Mouse (Mus musculus) left cerebral cortex, adult 2 months (tissue): ENCODE measurements around the gene P2ry4. TPM values are rescaled to one million over a fixed set of nuclear protein-coding genes. Genes with fewer than 3 reads are reported as not detected.

Experiments used
- DNase-seq, 2 experiments: peaks; one replicate each; pipeline ENCODE4 v3.0.0; 2021 to 2022; ENCODE audit warnings: low spot score in 2 of 2, mixed read lengths in 1 of 2; ENCODE audit errors: extremely low spot score in 1 of 2
- H3K27ac ChIP-seq: fragments of 200-600 bp; 2 replicates; pipeline ENCODE4 v1.8.1; 2022
- H3K4me3 ChIP-seq: fragments of 200-600 bp; 2 replicates; pipeline ENCODE4 v1.8.1; 2022
- CTCF ChIP-seq: fragments of 200-600 bp; IDR thresholded peaks from 2 replicates; pipeline ENCODE4 v1.8.1; 2022; ENCODE audit warnings: antibody characterized with exemption, mild to moderate bottlenecking, moderate library complexity
- intact Hi-C: fragments of 180-260 bp; cut with DNase I; formaldehyde crosslinking; loops from one replicate; pipeline ENCODE4 v1.15.1; 2025
- long read RNA-seq, 2 experiments: library from polyadenylated mRNA; stranded (forward); transcript quantifications; one replicate each; pipeline ENCODE4 v2.0.0; 2021; ENCODE audit warnings: borderline mapping rate in 2 of 2
- total RNA-seq, 2 experiments: library from RNA; stranded (reverse); gene quantifications; 2 replicates each; pipeline ENCODE4 v1.2.3; 2021

Gene P2ry4
- not detected for total RNA-seq
- long read RNA-seq, experiment 1, result 0 reads
- long read RNA-seq, experiment 2, result 0 reads

DNA sequence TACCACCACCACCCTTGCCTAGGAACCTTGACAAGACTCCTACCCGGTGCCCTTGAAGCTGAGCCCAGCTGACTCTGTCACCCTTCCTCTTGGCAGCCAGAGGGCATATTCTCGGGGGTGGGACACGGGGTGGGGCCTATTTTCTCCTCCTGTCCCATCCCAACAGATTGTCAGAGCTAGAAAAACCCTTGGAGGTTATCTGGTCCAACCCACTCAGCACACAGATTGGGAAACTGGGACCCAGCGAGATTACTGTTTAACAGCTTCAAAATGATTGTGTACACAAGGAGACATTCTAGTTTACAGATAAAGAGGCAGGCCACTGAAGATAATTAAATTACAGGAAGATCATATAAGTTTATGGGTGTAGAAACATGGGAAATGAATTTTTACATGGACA lies at the start of gene P2ry4:
Gene P2ry4, minus strand, starts transcription at position 79 of the 400 bp plus-strand sequence.
- no peak for DNase-seq
- intact Hi-C loops, result no loop called here
- TF ChIP-seq CTCF, result no peak
- Histone ChIP-seq H3K27ac (no peak within 1 kb of the TSS), H3K4me3 (no peak within 1 kb of the TSS)

DNA sequence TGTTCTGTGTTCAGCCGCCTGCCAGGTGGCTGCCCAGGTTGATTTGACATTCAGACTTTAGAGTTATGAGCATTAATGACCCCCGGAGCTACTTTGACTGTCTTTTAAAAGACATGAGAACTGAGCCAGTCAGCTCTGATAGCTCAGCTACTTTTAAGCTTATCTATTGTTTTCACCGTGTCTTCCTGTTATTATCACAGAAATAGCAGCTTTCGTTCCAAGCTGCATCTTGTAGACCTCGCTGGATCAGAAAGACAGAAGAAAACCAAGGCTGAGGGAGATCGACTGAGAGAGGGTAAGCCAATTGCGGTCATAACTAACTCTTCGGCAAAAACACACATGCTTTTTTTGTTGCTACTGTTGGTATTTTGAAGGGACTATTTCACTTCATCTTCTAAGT lies 43.8 kb upstream of the P2ry4 start:
- DNase-seq, result no peak
- intact Hi-C loops, result no loop called here
- no peak for TF ChIP-seq CTCF
- H3K4me3 ChIP-seq, result no peak overlapping the region
- no peak overlapping the region for H3K27ac ChIP-seq

DNA sequence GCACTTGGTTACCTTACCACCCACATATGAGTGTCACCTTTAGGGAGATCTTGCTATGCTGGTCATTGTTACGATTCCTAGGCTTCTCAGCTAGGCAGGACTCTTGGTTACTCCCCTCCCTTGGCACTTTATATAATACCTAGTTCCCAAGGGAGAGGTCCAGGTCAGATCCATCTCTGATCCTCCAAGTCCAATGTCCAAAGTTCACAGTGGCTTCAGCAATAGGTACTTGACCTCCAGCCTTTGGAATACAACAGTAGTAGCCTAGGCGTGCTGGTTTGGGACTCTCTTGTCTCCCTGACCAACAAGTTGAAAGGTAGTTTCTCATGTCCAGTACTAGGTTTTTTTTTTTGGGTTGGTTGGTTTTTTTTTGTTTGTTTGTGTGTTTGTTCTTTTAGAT lies 34.4 kb upstream of the P2ry4 start:
- intact Hi-C loops, result loop anchor here (10.0 kb wide), 2 partner anchors 106 to 316 kb away; no protein-coding TSS in a partner anchor
- no peak for DNase-seq
- TF ChIP-seq CTCF, result no peak
- H3K4me3 ChIP-seq, result no peak overlapping the region
- no peak overlapping the region for H3K27ac ChIP-seq

DNA sequence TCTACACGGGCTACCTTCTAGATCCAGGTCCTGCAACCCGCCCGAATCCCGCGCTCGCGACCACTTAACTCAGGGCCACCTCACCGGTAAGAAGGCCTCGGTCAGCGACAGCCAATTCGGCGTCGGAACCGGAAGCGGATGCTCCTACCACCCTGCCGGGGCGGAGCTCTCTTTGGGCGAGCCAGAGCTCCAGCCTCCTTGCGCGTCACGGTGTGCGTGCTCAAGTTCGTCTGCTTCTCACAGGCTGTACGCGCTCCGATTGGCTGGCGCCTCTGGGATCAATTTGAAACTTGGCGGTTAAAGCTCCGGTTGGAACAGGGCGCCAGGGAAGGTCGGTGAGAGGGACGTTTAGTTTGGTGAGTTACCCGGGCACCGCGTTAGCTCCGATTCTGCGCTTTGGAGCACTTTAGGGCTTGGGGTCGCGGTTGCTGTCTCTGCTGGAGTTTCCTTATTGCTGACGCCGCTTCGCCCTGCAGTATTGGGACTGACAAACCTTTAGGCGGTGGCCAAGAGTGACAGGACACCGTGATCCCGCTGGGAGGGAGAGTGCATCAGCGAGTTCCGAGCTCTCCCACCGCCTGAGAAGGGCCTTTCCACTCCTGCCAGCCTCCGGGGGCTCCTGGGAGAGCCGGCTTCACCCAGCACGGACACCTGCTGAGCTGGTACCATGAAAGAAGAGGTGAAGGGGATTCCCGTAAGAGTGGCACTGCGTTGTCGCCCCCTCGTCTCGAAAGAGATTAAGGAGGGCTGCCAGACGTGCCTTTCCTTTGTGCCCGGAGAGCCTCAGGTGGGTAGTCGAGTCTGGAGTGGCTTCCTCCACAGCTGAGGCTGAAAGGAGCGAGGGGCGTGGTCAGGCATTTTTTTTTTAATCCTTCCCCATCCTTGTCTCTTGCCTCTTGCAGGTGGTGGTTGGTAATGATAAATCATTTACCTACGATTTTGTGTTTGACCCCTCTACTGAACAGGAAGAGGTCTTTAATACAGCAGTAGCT lies 31.4 kb upstream of the P2ry4 start, which contains the start of gene Pdzd11:
Gene Pdzd11, minus strand, starts transcription at position 767 of the 992 bp plus-strand sequence.
- peak within 1 kb of the TSS; percentile 73 for H3K27ac ChIP-seq
- intact Hi-C loops, result loop anchor here (10.0 kb wide), 2 partner anchors 109 to 319 kb away; no protein-coding TSS in a partner anchor
- TF ChIP-seq CTCF, result no peak
- peak; percentile 79 to 84 for DNase-seq
- H3K4me3 ChIP-seq, result peak within 1 kb of the TSS; percentile 57

DNA sequence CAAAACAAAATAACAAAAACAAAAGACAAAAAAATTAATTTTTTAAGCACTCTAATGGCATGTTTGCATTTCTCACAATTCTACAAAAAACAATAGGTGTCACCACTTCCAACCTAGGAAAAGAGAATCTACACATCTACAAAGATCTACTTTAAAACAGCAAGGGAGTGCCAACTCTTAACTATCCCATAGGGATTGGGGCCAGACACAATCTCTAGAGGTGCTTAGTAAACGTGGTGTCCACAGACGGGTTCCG lies 30.8 kb upstream of the P2ry4 start, which contains the start of gene Kif4:
Gene Kif4, plus strand, starts transcription at position 192 of the 256 bp plus-strand sequence.
- intact Hi-C loops, result loop anchor here (10.0 kb wide), 2 partner anchors 109 to 319 kb away; no protein-coding TSS in a partner anchor
- Histone ChIP-seq H3K4me3 (peak within 1 kb of the TSS; percentile 57), H3K27ac (peak within 1 kb of the TSS; percentile 73)
- no peak for DNase-seq
- no peak for TF ChIP-seq CTCF

DNA sequence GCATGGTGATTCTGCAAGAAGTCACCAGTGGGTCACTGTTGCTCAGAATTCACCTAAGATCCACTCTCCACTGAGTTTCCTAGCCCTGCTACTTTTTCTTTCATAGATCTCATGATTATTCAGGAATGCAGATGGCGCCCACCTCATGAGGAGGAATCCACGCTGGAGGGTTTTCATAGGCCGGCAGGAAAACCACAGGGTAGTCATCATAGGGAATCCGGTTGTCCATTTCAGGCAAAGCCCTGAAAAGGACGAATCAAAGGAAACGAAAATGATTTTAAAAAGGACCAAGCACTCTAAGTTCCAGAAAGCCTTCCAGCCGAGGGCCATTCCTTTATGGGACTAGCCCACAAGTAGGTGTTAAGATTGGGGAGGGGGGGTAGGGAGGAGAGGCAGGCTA lies 30.5 kb upstream of the P2ry4 start:
- intact Hi-C loops, result loop anchor here (10.0 kb wide), 2 partner anchors 110 to 320 kb away; no protein-coding TSS in a partner anchor
- H3K27ac ChIP-seq, result no peak overlapping the region; the same call in 1 of the 2 replicates
- peak overlapping the region; percentile 57 for H3K4me3 ChIP-seq
- TF ChIP-seq CTCF, result no peak
- no peak for DNase-seq

DNA sequence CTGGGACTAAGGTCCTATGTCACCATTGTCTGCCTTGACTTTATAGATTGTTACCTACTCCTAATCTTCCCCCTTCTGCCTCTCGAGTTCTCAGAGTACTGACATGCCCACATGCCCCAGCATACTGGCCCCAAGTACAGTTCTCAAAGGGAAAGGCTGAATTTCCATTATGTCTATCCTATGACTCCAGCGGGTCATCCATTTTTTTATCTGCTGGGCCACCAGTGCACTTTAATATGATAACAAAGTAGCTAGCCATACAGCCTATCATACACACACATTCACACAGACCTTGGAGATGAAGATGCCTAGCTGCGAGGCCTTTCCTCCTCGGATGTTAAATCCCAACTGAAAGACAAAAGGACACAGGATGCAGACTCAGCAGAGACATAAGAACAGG lies 29.6 kb upstream of the P2ry4 start:
- H3K27ac ChIP-seq, result no peak overlapping the region
- no peak for DNase-seq
- intact Hi-C loops, result loop anchor here (10.0 kb wide), 2 partner anchors 111 to 321 kb away; no protein-coding TSS in a partner anchor
- no peak overlapping the region for H3K4me3 ChIP-seq
- no peak for TF ChIP-seq CTCF

DNA sequence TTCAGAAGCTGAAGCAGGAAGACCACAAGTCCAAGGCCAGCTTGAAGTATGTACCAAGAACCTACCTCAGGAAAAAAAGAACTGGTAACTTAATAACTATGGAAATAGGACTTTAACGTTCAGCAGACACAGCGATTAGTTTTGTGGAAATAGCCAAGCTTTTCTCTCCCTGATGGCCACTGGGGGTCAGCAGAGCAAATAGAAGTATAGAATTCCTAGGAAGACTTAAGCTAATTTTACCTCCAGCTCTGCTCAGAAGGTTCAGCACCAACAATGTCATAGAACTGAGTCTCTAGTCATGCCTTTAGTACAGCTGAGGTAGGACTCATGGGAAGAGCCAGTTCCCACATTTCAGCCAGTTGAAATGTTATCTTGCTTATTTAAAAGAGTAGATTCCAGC lies 26.7 kb upstream of the P2ry4 start:
- DNase-seq, result no peak
- intact Hi-C loops, result loop anchor here (10.0 kb wide), 2 partner anchors 113 to 323 kb away; no protein-coding TSS in a partner anchor
- peak; percentile 42 for TF ChIP-seq CTCF

DNA sequence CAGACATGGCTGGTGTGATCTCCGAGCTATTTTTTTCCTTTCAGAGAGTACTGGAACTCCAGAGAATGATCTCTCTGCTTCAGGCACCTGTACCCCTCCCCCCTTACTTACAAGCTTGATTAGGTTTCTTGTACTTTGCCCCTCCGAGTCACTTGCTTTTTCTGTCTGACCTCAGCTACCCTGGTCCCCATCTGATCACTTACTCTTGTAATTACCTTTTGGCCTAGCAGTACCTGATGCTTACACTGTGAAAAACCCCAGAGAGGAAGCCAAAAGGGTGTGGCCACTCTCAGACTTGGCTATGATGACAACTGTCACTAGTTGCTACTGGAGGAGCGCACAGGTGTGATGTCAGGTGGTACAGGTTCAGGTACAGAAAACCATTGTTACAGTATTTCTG lies 23.8 kb upstream of the P2ry4 start:
- Histone ChIP-seq H3K4me3 (no peak overlapping the region), H3K27ac (no peak overlapping the region)
- no peak for TF ChIP-seq CTCF
- intact Hi-C loops, result no loop called here
- DNase-seq, result no peak

More for the DNA sequence above, 26.7 kb upstream of the P2ry4 start:
- H3K27ac ChIP-seq, result no peak overlapping the region
- no peak overlapping the region for H3K4me3 ChIP-seq

DNA sequence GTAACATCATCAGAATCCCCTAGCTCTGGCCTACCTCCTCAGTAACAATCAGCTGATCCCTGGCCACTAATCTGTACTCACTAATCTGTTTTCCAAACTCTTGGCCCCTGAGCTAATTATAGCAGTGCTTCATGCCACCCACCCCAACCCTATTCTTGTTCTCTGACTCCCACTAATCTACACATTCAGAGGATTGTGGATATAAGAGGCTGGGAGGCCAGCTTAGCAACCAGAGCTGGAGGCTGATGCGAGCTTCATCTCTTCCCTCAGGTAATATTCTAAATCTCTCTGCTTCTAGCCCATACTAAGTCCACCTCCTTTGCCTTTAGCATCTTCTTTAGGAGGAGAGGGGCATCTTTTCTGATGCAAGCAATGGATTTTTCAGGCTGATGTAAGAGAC lies 10.6 kb upstream of the P2ry4 start, which contains the start of gene Arr3:
Gene Arr3, plus strand, starts transcription at position 184 of the 400 bp plus-strand sequence.
- intact Hi-C loops, result no loop called here

DNA sequence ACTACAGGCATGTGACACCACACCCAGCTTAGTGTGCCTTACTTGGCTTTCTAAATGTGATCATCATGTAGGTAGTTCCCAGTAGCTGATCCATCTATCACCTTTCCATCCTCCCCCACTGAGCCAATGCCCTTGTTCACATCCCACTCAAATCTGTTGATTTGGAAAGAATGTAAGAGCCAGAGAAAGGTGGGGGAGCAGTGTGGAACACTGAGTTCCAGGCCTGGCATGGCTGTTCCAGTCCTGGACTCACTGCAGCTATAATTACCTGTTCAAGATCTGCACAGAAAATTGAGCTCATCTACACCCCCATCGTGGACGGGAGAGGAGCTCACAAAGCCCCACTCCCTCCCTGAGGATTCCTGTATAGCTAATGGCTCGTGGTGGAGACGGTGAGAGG lies 5.1 kb upstream of the P2ry4 start:
- TF ChIP-seq CTCF, result no peak
- no peak overlapping the region for H3K4me3 ChIP-seq
- peak; percentile 9 to 22 for DNase-seq
- intact Hi-C loops, result no loop called here
- peak overlapping the region; percentile 2; the same call in 1 of the 2 replicates for H3K27ac ChIP-seq

More for the DNA sequence above, 10.6 kb upstream of the P2ry4 start, which contains the start of gene Arr3:
- no peak within 1 kb of the TSS for H3K27ac ChIP-seq
- no peak within 1 kb of the TSS for H3K4me3 ChIP-seq
- no peak for DNase-seq
- no peak for TF ChIP-seq CTCF

DNA sequence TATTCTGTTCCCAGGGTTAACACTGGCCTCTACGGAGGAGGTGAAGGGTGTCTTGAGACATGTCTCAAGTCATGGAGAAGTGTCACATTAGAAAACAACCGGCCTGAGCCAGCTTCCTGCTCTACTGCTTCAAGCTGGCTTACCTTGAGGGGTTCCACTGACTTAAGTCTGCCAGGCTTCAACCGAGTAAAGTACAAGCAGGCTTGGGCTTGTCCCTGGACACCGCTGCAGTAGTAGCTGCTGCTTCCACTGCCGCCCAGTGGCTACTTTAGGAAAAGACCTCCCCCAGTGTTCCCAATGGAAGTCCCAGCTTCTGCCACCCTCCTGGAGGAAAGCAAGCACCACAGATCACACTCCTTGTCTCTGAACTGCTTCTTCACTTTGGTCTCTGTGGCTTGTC lies 2.8 kb upstream of the P2ry4 start:
- intact Hi-C loops, result loop anchor here (1.0 kb wide), 1 partner anchor 80 kb away; no protein-coding TSS in a partner anchor
- peak; percentile 61 for TF ChIP-seq CTCF
- Histone ChIP-seq H3K4me3 (no peak overlapping the region), H3K27ac (no peak overlapping the region)
- DNase-seq, result peak; percentile 29 to 56
